Mouse (Mus musculus) brain, adult 10 weeks (tissue): Measurements from ENCODE around the gene Prl7c1. TPM values are rescaled to one million over a fixed set of nuclear protein-coding genes. Genes with fewer than 3 reads are reported as not detected.

ENCODE experiments used
- polyA plus RNA-seq: library from polyadenylated mRNA; stranded (reverse); fragments of 350-450 nt; fragmentation: Illumina TruSeq; extraction: RNeasy Lipid Tissue Mini Kit (QIAGEN cat#74804); gene quantifications from one replicate; pipeline ENCODE4 v1.2.3, GENCODE M21; 2015; ENCODE audit warnings: low read depth, low replicate concordance

Prl7c1 gene
- polyA plus RNA-seq = not detected

DNA sequence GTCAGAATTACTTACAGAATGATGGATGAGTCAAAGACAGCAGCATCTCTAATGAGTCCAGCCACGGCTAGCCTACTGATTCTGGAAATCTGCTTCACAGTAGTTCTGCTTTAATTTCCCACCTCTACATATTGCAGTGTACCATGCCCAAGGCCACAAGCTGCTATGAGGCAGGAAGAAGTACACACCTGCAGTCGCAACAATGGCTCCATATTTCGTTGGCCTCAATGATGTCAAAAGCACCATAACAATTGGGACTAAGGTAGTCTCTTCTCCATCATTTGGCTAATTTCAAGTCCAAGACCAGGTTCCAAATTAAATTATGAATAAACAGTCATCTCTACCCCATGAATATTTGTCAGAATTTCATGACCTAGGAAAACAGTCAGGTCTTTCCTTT, at the start of gene Prl7c1:
Gene Prl7c1, minus strand, starts transcription at position 101 of the 400 bp plus-strand sequence.

GRCm38 (mm10) chr13:27801354-27801753, 20.8 kb upstream of the Prl7c1 start, which contains the start of gene Prl2a1:
TSS of gene Prl2a1 (plus strand) at chr13:27801654.

Other genes with a start within 250 kb of the Prl7c1 start
- gene Prl8a9, start 216.2 kb downstream of the Prl7c1 start, polyA plus RNA-seq = not detected
- gene Prl8a1, start 198.6 kb downstream of the Prl7c1 start, polyA plus RNA-seq = not detected
- gene Prl7b1, start 170.2 kb downstream of the Prl7c1 start, polyA plus RNA-seq = not detected
- gene Prl7a1, start 138.3 kb downstream of the Prl7c1 start, polyA plus RNA-seq = not detected
- not detected for gene Prl7a2, start 112.8 kb downstream of the Prl7c1 start, polyA plus RNA-seq
- not detected for gene Prl7d1, start 64.1 kb downstream of the Prl7c1 start, polyA plus RNA-seq
- gene Prl2a1, start 20.9 kb upstream of the Prl7c1 start, polyA plus RNA-seq = not detected
- gene Prl2c1, start 68.5 kb upstream of the Prl7c1 start, polyA plus RNA-seq = not detected
- not detected for gene Prl4a1, start 235.4 kb upstream of the Prl7c1 start, polyA plus RNA-seq